Mouse (Mus musculus): ENCODE results near the gene Lman1l. TPM values are rescaled to one million over a fixed set of nuclear protein-coding genes. Genes with fewer than 3 reads are reported as not detected.

The Lman1l gene
- total RNA-seq, 2 experiments from 2014 or later = not detected

DNA sequence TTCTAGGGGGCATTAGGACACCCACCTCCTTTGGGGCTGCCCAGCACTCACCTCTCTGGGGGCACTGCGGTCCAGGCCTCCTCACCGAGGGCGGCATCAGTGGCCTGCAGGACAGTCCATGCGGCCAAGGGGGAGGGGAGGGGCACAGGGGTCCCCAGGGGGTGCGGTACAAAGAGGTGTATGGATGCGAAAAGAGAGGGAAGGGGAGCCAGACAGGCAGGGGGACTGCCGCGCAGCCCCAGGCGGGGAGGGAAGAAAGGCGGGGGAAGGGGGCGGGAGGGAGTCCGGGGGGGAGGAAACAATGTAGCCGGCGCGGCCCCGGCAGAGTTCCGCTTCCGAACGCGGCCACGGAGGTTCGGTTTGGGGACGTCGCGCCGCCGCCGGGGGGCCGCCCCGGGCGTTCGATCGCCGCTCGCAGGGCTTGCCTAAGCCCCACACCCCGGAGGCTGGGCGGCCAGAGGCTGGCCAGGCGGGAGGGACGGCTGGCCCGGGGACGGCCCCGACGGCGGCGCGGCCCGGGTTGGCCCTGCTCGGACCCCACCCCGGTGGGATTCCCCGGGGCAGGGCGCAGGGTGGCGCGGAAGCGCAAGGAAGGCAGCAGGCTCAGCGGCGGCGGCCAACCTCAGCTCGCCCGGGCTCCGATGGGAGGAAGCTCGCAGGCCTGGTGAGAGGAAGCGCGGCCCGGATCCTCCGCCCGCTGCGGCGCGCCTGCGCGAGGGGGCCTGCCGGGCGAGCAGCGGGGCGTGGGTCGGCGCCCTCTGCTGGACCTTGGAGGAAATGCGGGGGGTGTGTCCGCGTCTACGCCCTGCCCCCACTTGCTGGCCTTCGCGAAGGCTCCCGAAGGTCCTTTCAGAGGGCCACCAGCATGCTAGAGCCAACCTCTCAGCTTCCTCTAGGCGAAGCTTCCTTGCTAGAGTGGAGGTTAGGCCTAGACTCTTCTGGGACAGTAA, 24.6 kb upstream of the Lman1l start:
- intact Hi-C loops (cut with DNase I) = no loop called here

GRCm38 (mm10) chr9:57644442-57644943, 23.9 kb upstream of the Lman1l start:
- Histone ChIP-seq H3K4me3 (peak overlapping the region; percentile 95), H3K27ac (peak overlapping the region; percentile 96)
- no peak for DNase-seq (ENCODE audit: extremely low spot score in 1 of 2, low spot score in 2 of 2)
- TF ChIP-seq CTCF (IDR thresholded peaks at IDR 0.05) = no peak
- intact Hi-C loops (cut with DNase I) = no loop called here

More for the DNA sequence above, 24.6 kb upstream of the Lman1l start:
- DNase-seq (ENCODE audit: extremely low spot score in 1 of 2, low spot score in 2 of 2) = peak; percentile 93 to 95
- Histone ChIP-seq H3K4me3 (peak overlapping the region; percentile 95), H3K27ac (peak overlapping the region; percentile 96)
- TF ChIP-seq CTCF (IDR thresholded peaks at IDR 0.05) = peak; percentile 98

- peak overlapping the region; percentile 21; the same call in 1 of the 2 replicates for H3K4me3 ChIP-seq
- intact Hi-C loops (cut with DNase I) = no loop called here
- H3K27ac ChIP-seq = no peak overlapping the region
- no peak for TF ChIP-seq CTCF (IDR thresholded peaks at IDR 0.05)
- DNase-seq (ENCODE audit: extremely low spot score in 1 of 2, low spot score in 2 of 2) = no peak
These were observed 23.2 kb upstream of the Lman1l start for GRCm38 (mm10) chr9:57643856-57644180.

- Histone ChIP-seq H3K27ac (no peak overlapping the region), H3K4me3 (peak overlapping the region; percentile 21; the same call in 1 of the 2 replicates)
- TF ChIP-seq CTCF (IDR thresholded peaks at IDR 0.05) = no peak
- intact Hi-C loops (cut with DNase I) = no loop called here
- DNase-seq (ENCODE audit: extremely low spot score in 1 of 2, low spot score in 2 of 2) = no peak
These were observed 22.7 kb upstream of the Lman1l start for GRCm38 (mm10) chr9:57643169-57643855.

DNA sequence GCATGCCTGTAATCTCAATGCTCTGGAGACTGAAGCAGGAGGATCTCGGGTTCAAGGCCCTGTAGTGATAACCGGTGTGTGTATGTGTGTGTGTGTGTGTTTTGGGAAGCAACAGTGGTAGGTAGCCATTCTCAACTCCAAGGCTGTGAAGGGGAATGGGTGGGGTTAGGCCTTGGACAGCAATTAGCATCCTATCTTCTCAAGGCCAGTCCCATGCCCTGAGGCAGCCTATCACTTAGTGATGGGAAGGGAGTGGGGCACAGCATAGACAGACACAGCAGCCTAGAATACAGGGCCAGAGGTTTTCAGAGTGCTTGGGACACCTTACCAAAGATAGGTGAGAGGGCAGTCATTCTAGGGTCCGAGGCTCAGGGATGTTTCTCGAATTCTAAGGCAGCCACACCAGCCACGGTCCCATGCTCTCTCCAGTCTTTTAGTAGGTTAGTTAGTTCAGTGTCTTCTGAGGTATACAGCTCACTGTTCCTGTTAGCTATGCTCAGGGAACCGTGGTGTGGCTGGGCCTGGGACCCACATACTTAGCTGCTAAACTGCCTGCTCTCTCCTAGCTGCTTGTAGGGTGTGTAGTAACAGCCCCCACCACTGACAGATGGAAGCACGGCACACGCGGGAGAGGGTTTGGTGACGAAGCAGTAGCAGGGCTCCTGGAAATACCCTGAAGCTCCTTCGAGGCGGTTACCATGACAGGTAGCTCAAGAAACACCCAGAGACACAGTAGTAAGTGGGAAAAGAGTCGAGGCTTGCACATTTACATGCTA, 21.4 kb upstream of the Lman1l start:
- Histone ChIP-seq H3K4me3 (no peak overlapping the region), H3K27ac (no peak overlapping the region; the same call in 1 of the 2 replicates)
- no peak for DNase-seq (ENCODE audit: extremely low spot score in 1 of 2, low spot score in 2 of 2)
- no peak for TF ChIP-seq CTCF (IDR thresholded peaks at IDR 0.05)
- intact Hi-C loops (cut with DNase I) = no loop called here

- Histone ChIP-seq H3K4me3 (no peak overlapping the region), H3K27ac (peak overlapping the region; percentile 25; the same call in 1 of the 2 replicates)
- no peak for DNase-seq (ENCODE audit: extremely low spot score in 1 of 2, low spot score in 2 of 2)
- intact Hi-C loops (cut with DNase I) = no loop called here
- TF ChIP-seq CTCF (IDR thresholded peaks at IDR 0.05) = no peak
These were observed 20.4 kb upstream of the Lman1l start for GRCm38 (mm10) chr9:57641022-57641421.

GRCm38 (mm10) chr9:57640384-57640783, 19.8 kb upstream of the Lman1l start:
- Histone ChIP-seq H3K4me3 (no peak overlapping the region), H3K27ac (peak overlapping the region; percentile 73)
- DNase-seq (ENCODE audit: extremely low spot score in 1 of 2, low spot score in 2 of 2) = no peak
- no peak for TF ChIP-seq CTCF (IDR thresholded peaks at IDR 0.05)
- intact Hi-C loops (cut with DNase I) = no loop called here

GRCm38 (mm10) chr9:57639661-57640328, 19.2 kb upstream of the Lman1l start:
- no peak overlapping the region for H3K4me3 ChIP-seq
- no peak for TF ChIP-seq CTCF (IDR thresholded peaks at IDR 0.05)
- intact Hi-C loops (cut with DNase I) = no loop called here
- peak overlapping the region; percentile 73 for H3K27ac ChIP-seq
- no peak for DNase-seq (ENCODE audit: extremely low spot score in 1 of 2, low spot score in 2 of 2)

GRCm38 (mm10) chr9:57638651-57639459, 18.3 kb upstream of the Lman1l start:
- no peak overlapping the region for H3K4me3 ChIP-seq
- no peak for TF ChIP-seq CTCF (IDR thresholded peaks at IDR 0.05)
- intact Hi-C loops (cut with DNase I) = no loop called here
- DNase-seq (ENCODE audit: extremely low spot score in 1 of 2, low spot score in 2 of 2) = no peak
- peak overlapping the region; percentile 53 for H3K27ac ChIP-seq

DNA sequence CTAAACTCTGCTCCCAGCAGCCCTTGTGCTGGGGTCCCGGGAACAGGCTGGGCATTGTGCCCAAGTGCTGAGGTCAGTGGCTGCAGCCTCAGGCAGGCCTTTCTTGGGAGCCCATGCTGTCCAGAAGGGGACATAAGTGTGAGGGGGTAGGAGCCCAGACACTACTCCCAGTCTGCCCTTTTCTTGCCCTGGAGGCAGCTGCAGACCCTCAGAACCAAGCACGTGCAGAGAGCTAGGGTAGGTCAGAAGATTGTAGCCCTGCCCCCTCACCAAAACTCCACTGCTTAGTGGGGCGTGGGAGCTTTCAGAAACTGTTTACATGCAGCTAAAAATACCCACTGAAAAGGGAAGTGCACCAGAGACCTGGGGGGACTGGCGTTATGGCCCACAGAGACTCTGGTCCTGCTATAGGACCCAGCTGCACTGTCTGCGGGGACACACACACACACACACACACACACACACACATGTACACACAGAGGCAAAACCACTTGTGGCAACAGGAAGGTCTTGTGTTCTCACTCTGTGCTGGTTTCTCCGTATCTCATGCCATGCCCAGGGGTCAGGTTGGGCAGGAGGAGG, 17.3 kb upstream of the Lman1l start:
- peak overlapping the region; percentile 63 for H3K27ac ChIP-seq
- no peak for DNase-seq (ENCODE audit: extremely low spot score in 1 of 2, low spot score in 2 of 2)
- no peak overlapping the region for H3K4me3 ChIP-seq
- intact Hi-C loops (cut with DNase I) = no loop called here
- no peak for TF ChIP-seq CTCF (IDR thresholded peaks at IDR 0.05)

All from left cerebral cortex, adult 2 months (tissue).